Mouse (Mus musculus) gastrocnemius, postnatal 4 days (tissue): ENCODE measurements around the gene Kcnn1. TPM values are rescaled to one million over a fixed set of nuclear protein-coding genes. Genes with fewer than 3 reads are reported as not detected.
"Not testable (repeated sequence)": the region's sequence is repeated elsewhere in the genome, so short reads cannot be mapped to it uniquely, and the experiment has no call there.

Source experiments
- DNase-seq, 2 experiments: peaks; one replicate each; pipeline ENCODE4 v3.0.0; 2021 to 2022; ENCODE audit warnings: low spot score in 2 of 2, mixed read lengths in 2 of 2
- long read RNA-seq, 2 experiments: library from polyadenylated mRNA; stranded (forward); transcript quantifications; one replicate each; pipeline ENCODE4 v2.0.0; 2021
- total RNA-seq, 2 experiments: library from RNA; stranded (reverse); gene quantifications; 2 replicates each; pipeline ENCODE4 v1.2.3; 2021

The Kcnn1 gene
- 1 to 10 TPM; 1.7 to 1.8 TPM for total RNA-seq
- long read RNA-seq, experiment 1, partial matches to known transcripts: 1 of 6 reads
- long read RNA-seq, experiment 1, other reads (novel, unspliced or antisense): 5 of 6 reads
- long read RNA-seq, experiment 2: 0 reads

DNA sequence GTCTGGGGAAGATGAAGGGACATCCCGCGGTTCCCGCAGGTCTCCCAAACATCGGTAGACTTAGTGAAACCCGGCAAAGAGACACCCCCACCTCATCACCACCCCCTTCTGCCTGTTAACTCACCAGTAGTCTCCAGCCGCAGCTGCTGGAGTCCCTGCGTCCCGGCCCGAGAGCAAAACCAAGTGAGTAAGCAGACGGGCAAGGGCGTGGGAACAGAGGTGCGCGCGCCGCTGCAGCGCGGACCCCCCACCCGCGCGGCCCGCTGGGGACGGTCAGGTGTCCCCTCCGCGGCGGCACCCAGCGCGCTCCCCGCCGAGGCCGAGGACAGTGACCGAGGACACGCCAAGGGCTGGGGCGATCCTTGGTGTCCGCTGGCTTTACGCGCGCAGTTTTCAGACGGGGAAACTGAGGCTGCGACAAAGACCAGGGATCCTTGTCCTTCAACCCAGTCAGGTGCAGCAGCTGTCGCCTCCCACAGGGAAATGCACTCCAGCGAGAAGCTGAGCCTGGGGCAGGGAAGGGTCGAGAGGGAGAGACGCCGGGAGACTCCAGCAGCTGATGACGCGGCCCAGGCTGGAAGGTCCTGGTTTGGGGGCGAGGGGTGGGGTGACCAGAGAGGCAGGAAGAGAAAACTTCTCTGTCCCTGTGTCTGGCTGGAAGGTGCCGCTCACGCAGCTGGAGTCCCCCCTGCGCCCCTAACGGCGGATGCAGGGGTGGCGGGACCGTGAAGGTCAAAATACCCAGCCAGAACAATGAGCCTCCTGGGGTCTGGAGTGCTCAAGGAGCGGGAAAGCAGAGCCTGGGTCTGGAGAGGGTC is at the start of gene Kcnn1:
Gene Kcnn1 (minus strand): TSS at position 435 of the 818 bp plus-strand sequence.
- DNase-seq: no peak

DNA sequence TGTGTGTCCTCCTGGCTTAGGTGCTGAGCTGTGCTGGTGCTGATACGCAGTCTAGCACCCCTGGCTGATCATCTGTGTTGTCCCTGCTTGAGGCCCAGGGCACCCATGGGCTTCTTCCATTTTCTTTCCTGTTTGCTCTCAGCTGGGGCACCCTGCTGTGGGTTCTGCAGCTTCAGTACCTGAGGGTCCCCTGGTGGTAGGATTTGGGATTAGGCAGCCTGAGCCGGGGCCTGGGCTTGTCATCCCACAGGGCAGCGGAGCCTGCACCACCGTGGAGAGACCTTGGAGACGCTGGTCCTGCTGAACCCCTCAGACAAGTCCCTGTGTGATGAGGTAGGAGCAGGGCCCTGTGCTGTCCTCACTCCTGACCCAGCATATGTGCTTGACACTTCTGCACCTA is 48.5 kb upstream of the Kcnn1 start:
- no peak for DNase-seq

DNA sequence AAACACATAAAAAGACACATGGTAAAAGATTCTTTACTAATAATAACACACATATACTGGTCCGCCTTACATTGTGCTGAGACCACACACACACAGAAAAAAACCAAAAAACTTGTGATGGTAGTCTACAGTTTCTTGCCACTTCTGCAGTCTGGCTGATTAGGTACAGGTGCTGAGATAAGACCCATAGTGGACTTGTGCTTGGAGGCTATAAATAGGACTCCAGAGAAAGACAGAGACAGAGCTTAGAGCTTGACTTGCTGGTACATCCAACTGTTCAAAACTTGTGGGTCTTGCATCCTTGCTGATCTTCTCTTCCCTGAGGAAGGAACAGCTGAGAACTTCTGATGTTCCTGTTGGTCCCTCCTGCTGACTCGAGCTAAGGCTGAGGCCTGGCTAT is 44.5 kb upstream of the Kcnn1 start:
- no peak for DNase-seq

DNA sequence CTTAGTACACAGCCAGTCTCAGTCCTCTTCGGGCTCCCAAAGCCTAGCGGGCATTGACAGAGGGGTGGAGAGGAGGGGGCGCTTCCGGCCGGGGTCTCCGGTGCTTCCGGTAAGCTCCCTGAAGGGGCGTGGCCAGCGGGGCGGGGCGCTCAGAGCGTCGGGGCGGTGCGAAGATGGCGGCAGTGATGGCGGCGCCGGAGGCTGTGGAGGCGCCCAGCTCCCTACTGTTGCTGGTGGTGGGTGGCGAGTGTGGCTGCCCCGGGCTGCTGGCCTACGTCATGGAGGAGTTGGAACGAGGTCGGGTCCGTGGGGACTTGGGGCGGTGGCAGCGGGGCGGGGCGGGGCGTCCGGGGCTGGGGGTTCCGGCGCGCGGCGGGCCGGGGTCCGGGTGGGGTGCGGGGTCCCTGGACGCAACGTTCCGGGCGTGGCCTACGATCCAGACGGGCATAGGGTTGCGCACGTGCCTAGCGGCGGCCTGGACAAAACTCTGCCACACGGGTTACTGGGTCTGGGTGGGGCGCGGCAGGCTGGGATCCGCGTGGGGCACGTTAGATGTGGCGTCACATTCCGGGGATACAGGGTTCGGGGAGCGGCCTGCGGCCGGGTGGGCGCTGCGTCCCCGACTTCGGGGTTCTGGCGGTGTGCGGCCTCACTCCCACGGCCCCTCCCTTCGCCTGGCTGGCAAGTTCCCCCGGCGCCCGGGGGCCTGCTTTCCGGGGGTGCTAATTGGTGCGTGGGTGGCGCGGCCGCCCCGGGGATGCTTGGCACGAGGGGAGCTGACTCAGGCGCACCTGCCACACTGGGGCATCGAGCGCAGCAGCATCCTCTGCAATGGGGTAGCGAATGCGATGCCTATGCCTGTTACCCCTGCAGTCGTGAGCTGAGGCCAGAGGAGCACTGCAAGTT is 43.0 kb upstream of the Kcnn1 start, which contains the start of gene Map1s:
Gene Map1s (plus strand): TSS at position 102 of the 906 bp plus-strand sequence.
- DNase-seq: peak; percentile 58 to 82

DNA sequence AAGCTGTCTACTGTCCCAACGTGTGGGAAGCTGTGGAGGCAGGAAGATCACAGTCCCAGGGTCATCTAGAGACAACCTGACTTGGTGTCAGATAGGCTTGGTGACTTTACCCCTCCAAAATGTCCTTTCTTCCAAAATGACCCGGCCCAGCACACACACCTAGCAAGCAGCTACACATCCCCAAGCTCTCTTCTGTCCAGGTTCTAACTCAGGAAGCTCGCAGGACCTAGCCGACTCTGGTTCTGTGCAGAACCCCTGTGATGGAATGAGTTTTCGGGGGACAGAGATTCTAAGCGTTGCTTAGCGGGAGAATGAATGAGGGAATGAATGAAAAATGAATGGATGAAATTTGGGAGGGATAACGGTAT is 42.4 kb upstream of the Kcnn1 start:
- DNase-seq: no peak

DNA sequence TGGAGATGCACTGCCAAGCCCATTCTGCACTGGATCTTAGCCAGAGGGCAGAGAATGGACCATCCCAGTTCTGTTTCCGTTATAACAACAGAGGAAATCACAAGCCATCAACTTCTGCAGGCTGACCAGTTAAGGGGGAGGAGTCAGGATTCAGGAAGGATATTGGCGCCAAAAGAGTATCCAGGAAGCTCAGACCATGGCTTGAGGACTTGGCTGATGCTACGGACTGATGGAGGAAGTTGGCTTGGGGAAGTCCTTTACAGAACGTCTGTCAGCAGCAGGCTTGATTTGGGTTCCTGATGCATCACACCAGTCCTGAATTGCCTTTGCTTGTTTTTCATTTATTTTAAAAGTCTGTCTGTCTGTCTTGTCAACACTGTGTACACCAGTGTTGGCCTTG is 41.5 kb upstream of the Kcnn1 start:
- DNase-seq: no peak

DNA sequence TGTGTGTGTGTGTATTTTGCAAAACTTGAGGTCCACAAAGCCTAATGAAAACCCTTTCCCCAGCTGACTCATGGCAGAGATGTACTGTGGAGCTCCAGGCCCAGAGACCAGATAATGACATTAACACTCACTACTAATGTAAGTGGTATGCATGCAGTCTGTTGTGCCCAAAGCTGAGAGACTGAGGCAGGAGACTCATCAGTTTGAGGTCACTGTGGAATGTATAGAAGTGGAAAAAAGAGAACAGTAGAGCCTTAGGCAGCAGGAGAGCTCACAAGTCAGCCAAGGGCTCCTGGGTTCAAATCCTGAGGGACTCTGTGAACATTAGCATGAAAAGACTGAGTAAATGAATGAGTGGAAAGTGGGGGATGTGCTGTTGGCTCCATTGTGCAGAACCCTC is 40.5 kb upstream of the Kcnn1 start:
- no peak for DNase-seq

DNA sequence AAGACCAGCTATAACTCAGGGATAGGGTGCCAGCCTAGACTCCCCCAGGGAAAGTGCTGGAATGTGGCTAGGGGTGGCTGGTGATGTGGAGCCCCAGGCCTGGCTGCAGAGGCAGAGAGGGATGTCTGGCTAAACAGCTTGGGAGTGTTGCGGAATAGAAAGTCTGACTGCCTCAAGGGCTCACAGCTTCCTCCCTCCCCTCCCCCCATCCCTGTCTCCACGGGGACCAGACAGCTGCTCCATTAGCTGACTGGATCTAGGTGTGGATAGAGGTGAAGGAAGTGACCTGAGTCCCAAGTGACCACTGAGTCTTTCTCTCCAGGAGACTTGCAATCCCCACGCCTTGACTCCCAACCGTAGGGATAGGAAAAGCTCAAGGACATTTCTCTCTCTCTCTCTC is 40.1 kb upstream of the Kcnn1 start:
- no peak for DNase-seq

DNA sequence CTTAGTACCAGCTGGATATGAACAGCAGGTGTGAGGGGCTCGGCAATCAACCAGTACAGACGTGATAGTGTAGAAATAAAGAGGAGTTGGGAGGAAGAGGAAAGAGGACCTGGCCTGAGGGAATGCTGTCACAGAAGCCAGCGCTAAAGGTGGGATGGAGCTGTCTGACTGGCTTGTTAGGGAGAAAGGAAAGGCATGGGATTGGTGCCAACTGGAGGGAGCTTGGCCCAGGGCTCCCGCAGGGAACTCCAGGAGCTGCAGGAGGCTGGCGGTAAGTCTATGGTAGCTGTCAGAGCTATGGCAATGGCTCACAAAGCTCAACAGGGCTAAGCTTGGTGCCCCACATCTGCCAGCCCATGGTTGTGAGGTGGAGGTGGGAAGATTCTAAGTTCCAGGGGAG is 39.2 kb upstream of the Kcnn1 start:
- DNase-seq: no peak

DNA sequence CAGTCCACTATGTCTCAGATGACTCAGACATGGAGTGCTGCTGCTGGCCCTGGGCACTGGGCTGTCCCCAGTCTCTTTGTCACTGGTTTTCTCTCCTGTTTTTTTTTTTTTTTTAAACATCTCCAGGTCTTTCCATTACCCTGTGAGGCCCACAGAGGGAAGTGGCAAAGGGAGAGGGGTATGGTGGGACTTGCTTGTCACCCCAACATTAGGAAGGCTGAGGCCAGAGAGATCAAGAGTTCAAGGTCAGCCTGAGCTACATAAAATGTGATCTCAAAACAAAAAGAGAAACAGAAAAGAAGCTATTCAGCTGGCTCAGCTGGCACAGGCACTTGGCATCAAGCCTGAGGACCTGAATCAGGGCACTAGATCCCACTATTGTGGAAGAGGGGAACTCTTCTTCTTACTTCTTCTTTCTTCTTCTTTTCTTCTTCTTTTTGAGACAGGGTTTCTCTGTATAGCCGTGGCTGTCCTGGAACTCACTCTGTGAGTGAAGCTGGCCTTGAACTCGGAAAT is 37.9 kb upstream of the Kcnn1 start:
- DNase-seq: no peak

DNA sequence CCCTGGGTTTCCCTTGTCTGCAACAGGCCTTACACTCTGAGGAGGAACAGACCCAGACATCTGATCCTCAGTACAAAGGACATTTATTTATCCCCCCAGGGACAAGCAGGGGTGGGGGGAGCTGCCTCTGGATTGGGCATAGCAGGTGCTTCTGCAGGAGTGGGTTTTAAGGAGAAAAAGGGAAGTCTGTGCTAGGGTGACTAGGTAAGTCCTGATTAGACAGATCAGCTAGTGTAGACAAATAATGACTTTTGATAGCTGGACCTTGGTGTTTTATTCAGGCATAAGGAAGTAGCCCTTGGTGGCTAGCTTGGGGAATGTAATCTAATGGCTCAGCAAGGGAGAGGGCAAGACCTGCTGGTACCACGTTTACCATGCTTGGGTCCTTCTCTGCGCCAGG is 36.2 kb upstream of the Kcnn1 start:
- DNase-seq: no peak

DNA sequence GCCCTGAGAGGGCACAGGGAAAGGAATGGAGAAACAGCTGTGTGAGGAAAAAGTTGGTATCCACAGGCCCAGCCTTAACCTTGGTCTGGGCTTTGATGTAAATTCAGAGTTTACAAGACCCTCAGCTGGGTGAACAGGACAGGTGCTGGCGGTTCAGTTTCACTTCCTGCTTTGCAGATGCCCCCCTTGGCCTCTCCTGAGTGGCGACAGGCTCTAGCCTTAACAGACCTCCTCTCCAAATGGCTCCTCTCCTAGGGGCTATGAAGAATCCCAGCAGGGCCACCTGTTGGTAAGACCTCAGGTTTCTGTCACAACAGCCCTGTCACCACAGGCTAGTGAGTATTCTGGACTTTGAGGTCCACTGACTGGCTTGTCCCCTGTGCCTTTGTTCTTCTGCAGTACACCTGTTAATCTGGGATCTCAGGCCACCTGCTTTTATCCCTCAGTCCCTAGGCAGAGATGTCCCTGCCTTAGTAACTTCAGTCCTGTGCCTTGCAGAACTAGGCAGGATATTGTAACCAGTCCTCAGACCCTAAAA is 35.7 kb upstream of the Kcnn1 start:
- DNase-seq: no peak

DNA sequence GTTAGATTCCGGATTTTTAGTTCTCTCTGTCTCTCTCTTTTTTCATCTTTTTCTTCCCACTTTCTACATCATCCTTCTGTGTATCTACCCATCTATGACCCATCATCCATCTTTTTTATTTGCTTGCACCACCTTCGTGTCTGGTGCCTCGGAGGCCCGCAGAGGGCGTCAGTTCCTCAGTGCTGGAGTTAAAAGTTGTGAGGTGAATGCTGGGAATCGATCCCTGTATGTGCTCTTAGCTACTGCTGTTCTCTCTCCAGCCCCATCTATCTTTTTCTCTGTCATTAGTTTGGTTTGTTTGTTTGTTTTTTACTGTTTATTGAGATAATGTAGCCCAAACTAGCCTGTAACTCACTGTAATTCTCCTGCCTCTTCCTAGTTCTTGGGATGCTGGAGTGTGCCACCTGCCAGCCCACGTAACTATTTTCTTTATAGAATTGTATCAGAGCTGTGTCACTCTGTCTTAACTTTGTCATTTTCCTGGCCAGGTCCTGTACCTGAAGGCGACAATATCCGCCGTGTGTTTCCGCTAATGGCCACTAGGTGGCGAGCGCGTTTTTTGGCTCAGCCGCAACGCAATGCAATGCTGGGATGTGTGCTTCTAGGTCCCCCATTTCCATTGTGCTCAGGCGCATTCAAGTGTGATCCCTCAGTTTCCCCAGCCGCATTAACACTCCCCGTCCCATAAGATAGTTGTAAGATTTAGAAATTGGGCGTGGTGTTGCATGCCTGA is 34.8 kb upstream of the Kcnn1 start:
- peak; percentile 66 to 83 for DNase-seq

DNA sequence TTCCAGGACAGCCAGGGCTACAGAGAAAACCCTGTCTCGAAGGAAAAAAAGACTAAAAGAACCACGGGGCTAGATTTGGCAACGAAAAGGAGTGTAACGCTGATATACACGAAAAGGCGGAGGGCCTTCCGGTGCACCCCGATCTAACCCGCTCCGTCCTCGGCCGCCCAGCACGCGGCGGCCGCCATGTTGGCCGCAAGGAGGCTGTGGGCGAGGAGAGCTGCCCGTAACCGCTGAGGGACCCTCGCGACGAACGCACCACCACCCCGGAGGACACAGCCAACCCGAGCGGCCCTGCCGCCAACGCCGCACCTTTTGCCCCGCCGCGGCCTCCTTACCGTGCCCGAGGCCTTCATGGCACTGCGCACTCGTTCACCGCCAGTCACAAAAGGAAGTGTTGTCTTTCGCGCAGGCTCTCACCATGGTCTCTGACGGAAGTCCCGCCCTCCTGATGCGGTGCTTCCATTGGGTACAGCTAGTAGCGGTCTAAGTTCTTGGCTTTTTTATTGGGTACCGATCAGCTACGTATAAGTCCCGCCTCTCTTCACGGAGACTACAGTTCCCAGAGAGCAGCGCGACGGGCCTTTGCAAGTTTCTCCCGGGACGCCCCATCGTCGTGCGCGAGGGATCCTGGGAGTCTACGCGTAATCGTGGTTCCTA is 34.1 kb upstream of the Kcnn1 start, which contains the start of gene Rpl18a:
Gene Rpl18a (minus strand): TSS at position 392 of the 660 bp plus-strand sequence.
- peak; percentile 83 to 92 for DNase-seq

DNA sequence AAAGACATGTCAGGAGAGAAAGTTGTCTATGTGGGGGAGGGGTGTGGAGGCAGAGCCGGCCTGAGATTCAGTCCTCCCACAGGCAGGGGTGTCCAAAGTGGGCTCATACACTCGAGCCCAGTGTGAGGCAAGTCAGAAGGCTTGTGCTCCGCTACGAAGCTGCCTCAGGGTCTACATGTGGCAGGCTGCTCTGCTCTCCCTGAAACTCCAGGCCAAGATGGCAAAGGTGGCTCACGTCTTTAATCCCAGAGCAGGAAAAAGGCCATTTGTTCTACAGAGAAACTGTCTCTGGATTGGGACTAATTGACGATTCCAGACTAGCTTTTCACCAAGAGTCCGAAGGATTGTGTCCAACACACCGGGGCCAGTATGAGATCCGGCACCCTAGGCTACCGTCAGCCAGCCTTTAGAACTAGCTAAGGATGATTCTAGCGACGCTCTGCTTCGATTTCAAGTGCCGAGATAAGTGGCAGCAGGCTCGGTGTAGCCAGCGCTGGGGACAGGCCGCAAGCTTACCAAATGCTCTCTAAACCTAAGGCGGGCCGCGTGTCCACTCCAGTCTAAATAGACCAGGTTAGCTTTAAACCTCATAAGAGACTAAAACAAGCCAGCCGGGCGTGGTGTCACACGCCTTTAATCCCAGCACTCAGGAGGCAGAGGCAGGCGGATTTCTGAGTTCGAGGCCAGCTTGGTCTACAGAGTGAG is 33.4 kb upstream of the Kcnn1 start:
- no peak for DNase-seq

DNA sequence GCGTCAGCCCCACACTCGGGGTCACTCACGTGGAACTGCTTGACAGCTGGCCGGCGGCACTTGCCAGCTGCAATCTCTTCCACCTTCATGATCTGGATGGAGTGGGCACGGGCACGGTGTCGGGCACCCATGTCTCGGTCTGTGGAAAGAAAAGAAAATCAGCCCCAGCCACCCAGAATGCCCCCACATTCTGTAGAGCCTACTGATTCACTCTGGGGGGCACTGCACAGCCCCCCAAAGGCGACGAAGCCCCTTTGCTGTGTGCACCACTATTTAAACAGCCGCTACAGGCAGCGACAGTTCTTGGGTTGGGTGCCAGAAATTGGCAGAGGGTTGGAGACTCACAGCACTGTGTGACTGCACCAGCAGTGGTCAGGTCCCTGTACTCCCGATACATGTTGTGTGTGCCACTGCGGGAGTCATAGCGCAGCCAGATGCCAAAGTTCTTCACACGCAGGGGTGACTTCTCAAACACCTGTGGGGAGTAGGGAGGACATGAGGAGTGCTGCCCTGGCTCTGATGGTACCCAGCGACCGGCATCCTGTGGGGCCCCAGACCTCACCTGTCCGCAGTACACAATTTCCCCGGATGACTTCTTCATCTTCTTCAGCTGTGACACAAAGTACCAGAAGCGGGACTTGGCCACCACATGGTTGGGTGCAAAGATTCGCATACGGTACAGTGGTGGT is 32.7 kb upstream of the Kcnn1 start:
- DNase-seq: not testable (repeated sequence)

DNA sequence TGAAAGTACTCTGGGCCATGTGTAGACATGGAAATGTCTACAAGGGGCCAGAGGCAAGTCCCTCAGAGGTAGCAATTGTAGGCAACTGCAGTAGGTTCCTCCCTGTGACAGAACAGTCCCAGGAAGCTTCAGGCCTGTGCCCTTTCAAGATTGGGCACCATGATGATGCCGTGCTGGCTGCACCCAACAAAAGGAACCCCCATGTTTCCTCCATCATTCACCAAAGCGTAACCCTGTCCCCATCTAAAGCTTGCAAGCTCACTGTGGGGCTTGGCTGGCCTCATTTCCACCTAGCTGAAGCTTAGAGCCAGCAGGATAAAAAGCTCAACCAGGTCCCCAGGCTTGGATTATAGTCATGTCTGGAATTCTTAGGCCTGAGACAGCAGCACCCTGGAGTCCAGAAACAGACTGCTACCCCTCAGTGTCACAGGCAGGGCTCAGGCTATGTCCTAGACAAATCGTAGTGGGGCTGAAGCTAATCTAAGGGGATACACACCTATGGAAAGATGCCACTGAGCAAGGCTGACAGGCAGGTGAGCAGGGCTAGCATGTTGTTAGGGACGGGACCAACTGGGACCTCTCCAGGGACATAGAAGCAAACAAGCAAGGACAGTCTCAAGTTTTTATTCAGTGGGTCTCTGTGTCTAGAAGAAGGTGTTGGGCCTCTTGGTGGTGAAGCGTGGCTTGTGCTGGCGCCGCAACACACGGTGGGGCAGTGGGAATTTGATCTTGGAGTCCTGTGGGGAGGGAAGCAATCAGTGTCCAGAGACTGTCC is 31.9 kb upstream of the Kcnn1 start:
- no peak for DNase-seq

DNA sequence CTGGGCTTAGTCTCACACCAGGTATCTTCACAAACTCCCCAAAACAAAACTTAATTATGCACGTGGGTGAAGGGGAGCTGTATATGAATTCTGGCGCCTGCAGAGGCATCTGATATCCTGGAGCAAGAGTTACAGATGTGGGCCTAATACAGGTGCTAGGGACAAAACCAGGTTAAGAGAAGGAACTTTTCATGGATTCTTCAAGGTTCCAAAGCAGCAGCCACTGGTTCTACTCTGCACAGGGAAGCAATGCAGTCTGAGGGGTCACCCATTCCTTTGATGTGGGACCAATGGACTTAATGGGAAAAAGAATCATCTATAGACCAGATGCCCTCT is 31.3 kb upstream of the Kcnn1 start:
- DNase-seq: no peak
